Mouse (Mus musculus) liver, embryonic 14.5 days (tissue): ENCODE results near the gene Nbl1.

Experiments used
- CTCF ChIP-seq: IDR thresholded peaks from 2 replicates; pipeline ENCODE4 v1.5.1; 2016; ENCODE audit warnings: antibody characterized with exemption, low read depth, control low read depth
- EP300 ChIP-seq: IDR thresholded peaks from 2 replicates; pipeline ENCODE4 v1.6.1; 2016; ENCODE audit warnings: antibody characterized with exemption, low read depth

DNA sequence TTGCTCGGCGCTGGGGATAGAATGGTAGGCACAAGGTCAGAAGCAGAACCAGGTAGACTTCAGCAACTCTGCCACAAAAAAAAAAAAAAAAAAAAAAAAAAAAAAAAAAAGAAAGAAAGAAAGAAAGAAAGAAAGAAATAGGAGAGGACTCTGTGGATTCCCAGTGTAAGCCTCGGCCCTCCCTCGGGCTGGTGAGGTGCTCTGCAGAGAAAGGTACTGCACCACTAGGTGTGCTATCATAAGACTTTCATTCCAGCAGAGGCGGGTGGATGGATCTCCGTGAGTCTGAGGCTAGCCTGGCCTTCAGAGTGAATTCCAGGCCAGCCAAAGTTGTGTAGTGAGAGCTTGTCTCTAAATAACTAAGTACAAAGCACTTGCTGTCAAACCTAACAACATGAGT lies 49.0 kb upstream of the Nbl1 start:
- peak; percentile 20; the same call in 1 of the 2 replicates for TF ChIP-seq CTCF
- no peak for TF ChIP-seq EP300
